ENCODE assay signal across 11 mouse cellular contexts in the genomic region with DNA sequence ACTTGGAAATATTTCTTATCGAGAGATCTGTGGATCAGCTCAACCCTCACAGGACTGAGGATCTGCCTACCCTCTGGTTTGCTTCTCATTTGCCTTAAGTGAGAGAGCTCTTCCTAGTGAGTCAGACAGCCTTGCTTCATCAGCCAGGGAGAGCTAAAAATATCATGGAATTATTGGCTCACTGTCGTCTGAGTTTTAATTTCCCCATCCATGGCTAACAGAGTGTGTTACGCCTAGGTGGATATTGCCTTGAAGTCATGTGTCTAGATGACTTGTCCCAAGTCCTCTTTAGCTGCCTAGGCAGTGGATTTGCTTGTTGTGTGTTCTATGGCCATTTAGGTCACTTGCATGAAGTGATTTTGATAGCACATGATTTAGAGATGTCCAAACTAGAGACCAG.
A peak's percentile ranks its signal among the peaks of the same experiment; 100 is the strongest.
DNase-seq lines count a peak whose midpoint lies in the region; ATAC-seq and TF ChIP-seq lines count a peak whose summit lies in the region.
"Had no signal": no experiment of that assay in that cellular context is flagged by ENCODE, and none has a peak within 500 bp of the region (broad histone marks: within the 10 kb centered on the region; RNA-seq: fewer than 3 reads in every experiment).

No protein-coding gene starts in this region.

- H3K27ac ChIP-seq in heart, adult 2 months = peak overlapping the region; percentile 50
- no peak overlapping the region for H3K27ac ChIP-seq in heart, embryonic 12.5 days (ENCODE audit: poor library complexity, severe bottlenecking)

- no peaks in the 10 kb centered on the region for H3K36me3 ChIP-seq in heart, adult 2 months (ENCODE audit: control insufficient read depth, insufficient read depth, low read length)
- no peaks in the 10 kb centered on the region for H3K36me3 ChIP-seq in heart, embryonic 12.5 days

- ATAC-seq in heart, embryonic 12.5 days (ENCODE audit: insufficient number of reproducible peaks, low FRiP score) = 0 out of 2 replicates have a peak, but pooled peaks have one; percentile 22
- no peak for ATAC-seq in inflammation-experienced regulatory T-cells, adult 6 months

- no peak for TF ChIP-seq EP300 in heart, adult 2 months (IDR thresholded peaks at IDR 0.05; ENCODE audit: insufficient read depth, low read depth, low read length)

- H3K79me2 ChIP-seq in heart, adult 2 months (replicated peaks; ENCODE audit: control insufficient read depth, insufficient read depth, low read length) = no peaks in the 10 kb centered on the region

- no peak overlapping the region for H3K9ac ChIP-seq in heart, adult 2 months (ENCODE audit: low read depth, low read length)
- H3K9ac ChIP-seq in heart, embryonic 12.5 days = no peak overlapping the region

- H3K9me3 ChIP-seq in heart, embryonic 12.5 days (replicated peaks) = no peaks in the 10 kb centered on the region

- no peak for TF ChIP-seq CTCF in heart, adult 2 months (IDR thresholded peaks at IDR 0.05)

- peak in 1 of 2 experiments; percentile 24 for DNase-seq in heart, adult 2 months
- no peak for DNase-seq in heart, postnatal 4 days
- peak; percentile 29 to 37 for DNase-seq in right cerebral cortex, adult 2 months (ENCODE audit: low spot score in 2 of 2)
- DNase-seq in right cerebral cortex, postnatal 36 days (ENCODE audit: low spot score in 2 of 2) = no peak
- DNase-seq in kidney, postnatal 14 days = no peak
- DNase-seq: cerebellum, postnatal 36 days; kidney, adult 9 months; right cerebral cortex, postnatal 14 days had no signal

- intact Hi-C loops in heart, adult 2 months (cut with DNase I) = no loop called here

- 30% methylated on average over 3 of the region's 3 CpGs for WGBS in heart, adult 2 months
- 59% methylated on average over 3 of the region's 3 CpGs for WGBS in heart, embryonic 12.5 days

- no peak overlapping the region for H3K4me3 ChIP-seq in heart, adult 2 months
- no peak overlapping the region for H3K4me3 ChIP-seq in heart, embryonic 12.5 days
- H3K4me3 ChIP-seq: erythroblast, embryonic 14.5 days had no signal

- no peak for TF ChIP-seq POLR2A in heart, adult 2 months (IDR thresholded peaks at IDR 0.05; ENCODE audit: insufficient read depth, low read depth, low read length)

- no peak overlapping the region for H3K4me2 ChIP-seq in heart, embryonic 12.5 days

- peaks cover 1% of the 10 kb centered on the region; the same call in 1 of the 2 replicates for H3K4me1 ChIP-seq in heart, adult 2 months (ENCODE audit: control insufficient read depth, insufficient read depth, low read length)
- H3K4me1 ChIP-seq in heart, embryonic 12.5 days (replicated peaks) = no peaks in the 10 kb centered on the region; the same call in 1 of the 2 replicates

- no peaks in the 10 kb centered on the region for H3K27me3 ChIP-seq in heart, adult 2 months (ENCODE audit: control insufficient read depth, insufficient read depth, low read length)
- no peaks in the 10 kb centered on the region for H3K27me3 ChIP-seq in heart, embryonic 12.5 days (replicated peaks)

Comparison
In these comparisons a context has a peak if more than half of its experiments do, and no peak if none do; other contexts are left out.
1. DNase-seq: peak in right cerebral cortex, adult 2 months (2 of 2); none in heart, postnatal 4 days (single experiment), right cerebral cortex, postnatal 36 days (0 of 2) and kidney, postnatal 14 days (single experiment).